Mouse (Mus musculus): ENCODE measurements around the gene Fkbp4. TPM values are rescaled to one million over a fixed set of nuclear protein-coding genes. Genes with fewer than 3 reads are reported as not detected.

The Fkbp4 gene
- 430 and 454 TPM in 2 replicates for polyA plus RNA-seq (2015; fragmentation: Nextera tagmentation; extraction: Ambion mirVana)

- Histone ChIP-seq H3K9ac (replicated peaks) (peak within 1 kb of the TSS; percentile 98), H3K4me2 (replicated peaks) (peak within 1 kb of the TSS; percentile 75), H3K36me3 (peaks cover 32% of the 10 kb centered on the region), H3K4me1 (replicated peaks) (peaks cover 23% of the 10 kb centered on the region), H3K9me3 (no peaks in the 10 kb centered on the region), H3K27ac (peak within 1 kb of the TSS; percentile 96), H3K4me3 (replicated peaks) (peak within 1 kb of the TSS; percentile 74), H3K27me3 (peaks cover 6% of the 10 kb centered on the region; the same call in 1 of the 2 replicates)
- WGBS = under 1% methylated on average over 67 of the region's 67 CpGs
- peak; percentile 93 for ATAC-seq
These were observed at the start of gene Fkbp4 for GRCm38 (mm10) chr6:128438317-128438870. Gene Fkbp4, minus strand, starts transcription at chr6:128438677.

- no peak overlapping the region for H3K4me2 ChIP-seq (replicated peaks)
- no peak overlapping the region for H3K27ac ChIP-seq
- H3K27me3 ChIP-seq = no peaks in the 10 kb centered on the region
- H3K36me3 ChIP-seq = no peaks in the 10 kb centered on the region
- H3K9ac ChIP-seq (replicated peaks) = no peak overlapping the region
- 93% methylated on average over 11 of the region's 11 CpGs for WGBS
- H3K9me3 ChIP-seq = no peaks in the 10 kb centered on the region
- no peaks in the 10 kb centered on the region for H3K4me1 ChIP-seq (replicated peaks)
- ATAC-seq = no peak
- no peak overlapping the region for H3K4me3 ChIP-seq (replicated peaks)
These were observed 49.3 kb upstream of the Fkbp4 start for GRCm38 (mm10) chr6:128487736-128488135.

GRCm38 (mm10) chr6:128479463-128480454, 41.3 kb upstream of the Fkbp4 start:
- 21% methylated on average over 26 of the region's 26 CpGs for WGBS
- Histone ChIP-seq H3K4me1 (replicated peaks) (0 out of 2 replicates have a peak, but pooled peaks cover 4% of the 10 kb centered on the region), H3K9me3 (no peaks in the 10 kb centered on the region), H3K27ac (no peak overlapping the region), H3K9ac (replicated peaks) (no peak overlapping the region; the same call in 1 of the 2 replicates), H3K36me3 (no peaks in the 10 kb centered on the region), H3K4me3 (replicated peaks) (peak overlapping the region; percentile 8), H3K4me2 (replicated peaks) (peak overlapping the region; percentile 30), H3K27me3 (no peaks in the 10 kb centered on the region)
- peak; percentile 93 for ATAC-seq

DNA sequence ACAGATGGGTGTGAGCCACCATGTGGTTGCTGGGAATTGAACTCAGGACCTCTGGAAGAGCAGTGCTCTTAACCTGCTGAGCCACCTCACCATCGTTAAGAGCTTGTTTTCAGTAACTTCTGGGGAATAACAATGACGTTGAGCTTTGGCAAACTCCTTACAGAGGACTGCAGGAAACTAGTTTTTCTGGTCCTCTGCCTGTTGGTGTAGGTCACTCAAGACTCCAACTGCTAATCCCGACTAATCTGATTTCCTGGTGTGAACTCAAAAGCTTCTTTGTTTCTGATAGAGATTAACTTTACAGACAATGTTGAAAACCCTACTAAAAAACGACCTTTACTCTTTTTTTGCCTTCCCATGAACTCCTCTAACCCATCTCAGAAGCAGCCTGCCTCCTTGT, 39.0 kb upstream of the Fkbp4 start:
- no peak overlapping the region for H3K4me3 ChIP-seq (replicated peaks)
- no peaks in the 10 kb centered on the region for H3K9me3 ChIP-seq
- 11% methylated on average over 4 of the region's 4 CpGs for WGBS
- ATAC-seq = no peak
- no peaks in the 10 kb centered on the region for H3K36me3 ChIP-seq
- 0 out of 2 replicates have a peak, but pooled peaks cover 4% of the 10 kb centered on the region for H3K4me1 ChIP-seq (replicated peaks)
- H3K27ac ChIP-seq = no peak overlapping the region
- H3K4me2 ChIP-seq (replicated peaks) = no peak overlapping the region
- H3K9ac ChIP-seq (replicated peaks) = no peak overlapping the region
- H3K27me3 ChIP-seq = no peaks in the 10 kb centered on the region

DNA sequence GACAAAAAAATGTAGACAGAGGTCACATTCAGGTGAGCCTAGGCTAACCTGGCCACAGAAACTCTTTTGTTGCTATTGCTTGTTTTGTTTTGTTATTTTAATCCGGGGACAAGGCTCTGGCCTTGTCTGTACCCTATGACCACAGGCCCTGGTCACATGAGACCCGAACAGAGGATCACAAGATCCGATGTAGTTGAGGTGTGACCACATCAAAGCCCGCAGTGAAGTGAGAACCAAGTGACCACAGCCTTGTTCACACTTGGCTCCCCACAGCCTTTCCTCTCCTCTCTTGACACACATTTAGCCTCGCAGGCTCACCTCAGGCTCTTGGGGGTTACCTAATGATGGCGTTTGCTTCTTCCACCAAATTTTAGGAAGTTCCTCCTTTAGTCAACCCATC, 35.6 kb upstream of the Fkbp4 start:
- no peak overlapping the region for H3K4me2 ChIP-seq (replicated peaks)
- no peaks in the 10 kb centered on the region for H3K36me3 ChIP-seq
- no peak overlapping the region for H3K4me3 ChIP-seq (replicated peaks)
- 93% methylated on average over 6 of the region's 6 CpGs for WGBS
- H3K9me3 ChIP-seq = no peaks in the 10 kb centered on the region
- H3K9ac ChIP-seq (replicated peaks) = no peak overlapping the region
- no peaks in the 10 kb centered on the region for H3K27me3 ChIP-seq
- no peak overlapping the region for H3K27ac ChIP-seq
- no peaks in the 10 kb centered on the region for H3K4me1 ChIP-seq (replicated peaks)
- no peak for ATAC-seq

- Histone ChIP-seq H3K36me3 (no peaks in the 10 kb centered on the region), H3K9me3 (no peaks in the 10 kb centered on the region), H3K4me2 (replicated peaks) (no peak overlapping the region), H3K9ac (replicated peaks) (no peak overlapping the region), H3K4me1 (replicated peaks) (no peaks in the 10 kb centered on the region), H3K27ac (no peak overlapping the region), H3K4me3 (replicated peaks) (no peak overlapping the region), H3K27me3 (no peaks in the 10 kb centered on the region)
- WGBS = 13% methylated on average over 10 of the region's 12 CpGs
- no peak for ATAC-seq
These were observed 31.0 kb upstream of the Fkbp4 start for GRCm38 (mm10) chr6:128469451-128469850.

GRCm38 (mm10) chr6:128467298-128467697, 28.8 kb upstream of the Fkbp4 start:
- no peak for ATAC-seq
- Histone ChIP-seq H3K9me3 (no peaks in the 10 kb centered on the region), H3K27me3 (no peaks in the 10 kb centered on the region), H3K4me2 (replicated peaks) (no peak overlapping the region), H3K9ac (replicated peaks) (no peak overlapping the region), H3K4me1 (replicated peaks) (no peaks in the 10 kb centered on the region), H3K27ac (no peak overlapping the region), H3K4me3 (replicated peaks) (no peak overlapping the region), H3K36me3 (no peaks in the 10 kb centered on the region)
- WGBS = 44% methylated on average over 2 of the region's 2 CpGs

DNA sequence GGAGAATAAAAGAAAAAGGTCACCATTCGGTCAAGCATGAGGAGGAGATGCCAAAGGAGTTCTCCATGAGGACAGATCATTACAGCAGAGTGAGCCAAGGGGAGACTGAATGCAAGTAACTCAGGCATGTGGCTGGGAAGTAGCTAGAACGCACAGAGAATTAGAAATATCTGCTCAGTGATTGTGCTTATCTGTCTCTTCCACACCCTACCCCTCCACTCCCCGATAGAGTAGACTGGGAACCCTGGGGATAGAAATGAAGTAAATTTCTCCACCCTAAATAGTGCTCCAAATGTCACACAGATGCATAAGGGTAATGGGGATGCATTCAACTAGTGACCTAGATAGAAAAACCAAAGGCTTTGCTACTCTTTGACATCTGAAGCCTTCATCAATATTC, 28.1 kb upstream of the Fkbp4 start:
- Histone ChIP-seq H3K4me3 (replicated peaks) (no peak overlapping the region), H3K4me1 (replicated peaks) (no peaks in the 10 kb centered on the region), H3K27me3 (no peaks in the 10 kb centered on the region), H3K4me2 (replicated peaks) (no peak overlapping the region), H3K27ac (no peak overlapping the region), H3K36me3 (no peaks in the 10 kb centered on the region), H3K9me3 (no peaks in the 10 kb centered on the region), H3K9ac (replicated peaks) (no peak overlapping the region)
- no peak for ATAC-seq
- 79% methylated on average over 3 of the region's 3 CpGs for WGBS

DNA sequence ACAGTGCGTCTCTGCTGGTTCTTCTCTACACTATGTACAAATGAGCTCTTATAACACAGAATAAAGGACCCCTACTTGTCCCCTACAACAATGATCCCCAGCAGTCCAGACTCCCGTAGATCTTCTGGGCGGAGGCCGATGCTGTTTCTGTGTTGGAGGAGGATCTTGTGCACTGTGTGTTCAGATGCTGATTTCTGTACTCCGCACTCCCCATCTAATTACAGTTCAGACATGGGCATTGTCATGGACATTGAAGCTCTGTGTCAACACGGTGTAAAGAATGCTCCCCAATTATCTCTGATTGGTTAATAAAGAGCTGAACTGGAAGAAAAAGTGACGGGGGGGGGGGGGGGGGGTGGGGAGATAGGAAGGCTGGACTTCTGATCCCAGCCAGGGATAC, 27.6 kb upstream of the Fkbp4 start:
- ATAC-seq = 0 out of 2 replicates have a peak, but pooled peaks have one; percentile 43
- 55% methylated on average over 7 of the region's 7 CpGs for WGBS

GRCm38 (mm10) chr6:128464996-128465395, 26.5 kb upstream of the Fkbp4 start:
- Histone ChIP-seq H3K27ac (no peak overlapping the region), H3K4me3 (replicated peaks) (no peak overlapping the region), H3K4me1 (replicated peaks) (no peaks in the 10 kb centered on the region), H3K9me3 (no peaks in the 10 kb centered on the region), H3K9ac (replicated peaks) (no peak overlapping the region), H3K27me3 (no peaks in the 10 kb centered on the region), H3K4me2 (replicated peaks) (no peak overlapping the region), H3K36me3 (no peaks in the 10 kb centered on the region)
- no peak for ATAC-seq
- WGBS = 86% methylated on average over 4 of the region's 4 CpGs

More for the DNA sequence above, 27.6 kb upstream of the Fkbp4 start:
- H3K27ac ChIP-seq = no peak overlapping the region
- no peaks in the 10 kb centered on the region for H3K4me1 ChIP-seq (replicated peaks)
- no peak overlapping the region for H3K9ac ChIP-seq (replicated peaks)
- no peaks in the 10 kb centered on the region for H3K27me3 ChIP-seq
- no peaks in the 10 kb centered on the region for H3K9me3 ChIP-seq
- H3K36me3 ChIP-seq = no peaks in the 10 kb centered on the region
- H3K4me3 ChIP-seq (replicated peaks) = no peak overlapping the region
- H3K4me2 ChIP-seq (replicated peaks) = no peak overlapping the region

GRCm38 (mm10) chr6:128461606-128462005, 23.1 kb upstream of the Fkbp4 start:
- H3K4me2 ChIP-seq (replicated peaks) = no peak overlapping the region
- no peak for ATAC-seq
- H3K36me3 ChIP-seq = no peaks in the 10 kb centered on the region
- no peak overlapping the region for H3K4me3 ChIP-seq (replicated peaks)
- H3K4me1 ChIP-seq (replicated peaks) = no peaks in the 10 kb centered on the region
- no peak overlapping the region for H3K9ac ChIP-seq (replicated peaks)
- H3K27ac ChIP-seq = no peak overlapping the region
- H3K9me3 ChIP-seq = no peaks in the 10 kb centered on the region
- H3K27me3 ChIP-seq = no peaks in the 10 kb centered on the region

DNA sequence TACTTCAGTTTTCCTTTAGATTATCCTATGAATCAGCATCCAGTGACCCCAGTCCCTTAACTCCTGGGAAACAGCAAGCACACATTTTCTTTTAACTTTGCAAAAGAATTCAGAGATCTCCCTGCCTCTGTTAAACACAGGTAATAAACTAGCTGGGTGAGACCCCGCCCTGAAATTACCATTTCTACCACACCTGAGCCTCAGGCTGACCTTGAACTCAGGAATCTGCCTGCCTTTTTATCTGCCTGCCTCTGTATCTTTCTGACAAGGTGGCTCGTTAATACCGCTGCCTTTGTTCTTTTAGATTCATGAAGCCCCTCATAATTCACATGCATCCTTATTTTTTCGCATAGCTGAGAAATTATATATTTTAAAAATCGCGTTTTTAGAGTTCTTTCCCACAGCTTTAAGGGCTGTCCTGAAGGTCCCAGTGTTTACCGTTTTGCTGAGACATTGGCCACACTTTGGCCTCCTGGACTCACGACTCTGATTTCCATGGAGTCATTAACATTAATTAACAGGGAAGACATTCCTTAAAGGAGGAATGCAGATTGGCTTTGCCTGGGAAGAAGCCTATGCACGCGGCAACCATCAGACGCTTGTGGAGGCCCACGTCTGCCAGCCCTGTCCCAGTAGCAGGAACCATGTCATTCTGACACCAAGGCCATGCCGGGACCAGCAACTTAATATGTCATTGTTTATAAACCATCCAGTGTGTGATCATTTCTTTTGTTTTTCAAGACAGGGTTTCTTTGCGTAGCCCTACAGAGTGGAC, 22.4 kb upstream of the Fkbp4 start:
- WGBS = 86% methylated on average over 14 of the region's 14 CpGs
- no peak overlapping the region for H3K27ac ChIP-seq

More for the DNA sequence above, 22.4 kb upstream of the Fkbp4 start:
- no peak overlapping the region for H3K9ac ChIP-seq (replicated peaks)
- no peaks in the 10 kb centered on the region for H3K9me3 ChIP-seq
- no peaks in the 10 kb centered on the region for H3K27me3 ChIP-seq
- H3K36me3 ChIP-seq = no peaks in the 10 kb centered on the region
- H3K4me3 ChIP-seq (replicated peaks) = no peak overlapping the region
- no peaks in the 10 kb centered on the region for H3K4me1 ChIP-seq (replicated peaks)
- no peak for ATAC-seq
- H3K4me2 ChIP-seq (replicated peaks) = no peak overlapping the region

Measured in midbrain, embryonic 13.5 days (tissue).